12 mouse cellular contexts compared by ENCODE assay signal in the genomic region with DNA sequence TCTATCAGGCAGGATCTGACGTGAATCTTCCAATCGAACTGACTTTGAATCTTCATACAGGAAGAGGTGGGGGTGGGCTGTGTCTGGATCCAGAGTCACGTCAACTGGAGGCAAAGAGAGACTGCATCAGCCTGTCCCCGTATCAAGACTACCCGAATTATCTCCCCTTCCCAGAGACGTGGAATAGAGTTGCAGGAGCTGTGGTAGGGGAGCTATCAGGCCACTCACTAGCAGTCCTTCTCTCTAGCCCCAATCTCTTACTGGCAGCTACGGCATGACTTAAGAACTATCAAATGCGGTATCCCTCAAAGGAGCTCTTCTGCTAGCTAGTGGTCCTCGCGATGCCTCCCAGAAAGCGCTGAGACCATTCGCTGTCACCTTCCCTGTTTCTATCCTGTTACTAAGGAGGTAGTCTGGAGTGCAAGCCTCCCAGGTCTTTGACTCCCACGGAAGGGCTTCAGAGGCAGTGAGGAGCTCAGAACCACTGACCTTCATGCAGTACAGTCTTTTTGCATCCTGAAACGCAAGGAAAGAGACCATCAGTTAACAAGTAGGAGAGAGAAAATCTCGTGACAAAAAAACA. TPM values are rescaled to one million over a fixed set of nuclear protein-coding genes. Genes with fewer than 3 reads are reported as not detected.
A peak's percentile ranks its signal among the peaks of the same experiment; 100 is the strongest.
DNase-seq lines count a peak whose midpoint lies in the region; ATAC-seq and TF ChIP-seq lines count a peak whose summit lies in the region.
"Had no signal": no experiment of that assay in that cellular context is flagged by ENCODE, and none has a peak within 500 bp of the region (broad histone marks: within the 10 kb centered on the region; RNA-seq: fewer than 3 reads in every experiment).

No protein-coding gene starts in this region.

- H3K9ac ChIP-seq in lung, embryonic 14.5 days, result 0 out of 2 replicates have a peak overlapping the region, but pooled peaks have one; percentile 20
- H3K9ac ChIP-seq in lung, postnatal 0 days (replicated peaks; ENCODE audit: low read depth), result no peak overlapping the region
- peak overlapping the region; percentile 55 for H3K9ac ChIP-seq in liver, embryonic 16.5 days (ENCODE audit: low read depth, low read length)

- no peaks in the 10 kb centered on the region for H3K9me3 ChIP-seq in lung, embryonic 14.5 days (ENCODE audit: low read depth, low read length)
- no peaks in the 10 kb centered on the region for H3K9me3 ChIP-seq in lung, postnatal 0 days (ENCODE audit: low read length)
- no peaks in the 10 kb centered on the region for H3K9me3 ChIP-seq in embryonic facial prominence, embryonic 10.5 days
- no peaks in the 10 kb centered on the region for H3K9me3 ChIP-seq in liver, embryonic 16.5 days (replicated peaks; ENCODE audit: control insufficient read depth, low read length)

- WGBS in lung, embryonic 14.5 days, result 16% methylated on average over 15 of the region's 15 CpGs
- WGBS in lung, postnatal 0 days, result 25% methylated on average over 15 of the region's 15 CpGs
- WGBS in embryonic facial prominence, embryonic 10.5 days, result 16% methylated on average over 15 of the region's 15 CpGs
- 9% methylated on average over 15 of the region's 15 CpGs for WGBS in liver, embryonic 16.5 days (ENCODE audit: insufficient replicate concordance)

- no peak overlapping the region for H3K27ac ChIP-seq in lung, embryonic 14.5 days (ENCODE audit: low read depth)
- no peak overlapping the region for H3K27ac ChIP-seq in lung, postnatal 0 days (ENCODE audit: low read length)
- no peak overlapping the region for H3K27ac ChIP-seq in embryonic facial prominence, embryonic 10.5 days (replicated peaks)
- peak overlapping the region; percentile 88 for H3K27ac ChIP-seq in liver, embryonic 16.5 days (ENCODE audit: low read length)

- no peaks in the 10 kb centered on the region for H3K36me3 ChIP-seq in lung, embryonic 14.5 days (ENCODE audit: insufficient read depth)
- H3K36me3 ChIP-seq in lung, postnatal 0 days (ENCODE audit: insufficient read depth, low read length), result no peaks in the 10 kb centered on the region
- no peaks in the 10 kb centered on the region for H3K36me3 ChIP-seq in embryonic facial prominence, embryonic 10.5 days (replicated peaks)
- H3K36me3 ChIP-seq in liver, embryonic 16.5 days (ENCODE audit: control insufficient read depth, insufficient read depth), result no peaks in the 10 kb centered on the region

- no peak for ATAC-seq in lung, embryonic 14.5 days (ENCODE audit: insufficient read depth)
- no peak for ATAC-seq in lung, postnatal 0 days
- peak; percentile 89 for ATAC-seq in liver, embryonic 16.5 days (ENCODE audit: low read depth)
- no peak for ATAC-seq in granulocyte monocyte progenitor cell, adult 5-6 weeks (replicated peaks; ENCODE audit: poor library complexity, severe bottlenecking)

- H3K27me3 ChIP-seq in lung, embryonic 14.5 days (ENCODE audit: insufficient read depth, low read length), result no peaks in the 10 kb centered on the region
- no peaks in the 10 kb centered on the region for H3K27me3 ChIP-seq in lung, postnatal 0 days (replicated peaks; ENCODE audit: insufficient read depth, low read length)
- peaks cover 25% of the 10 kb centered on the region for H3K27me3 ChIP-seq in embryonic facial prominence, embryonic 10.5 days (replicated peaks; ENCODE audit: low read depth, poor library complexity, severe bottlenecking)
- H3K27me3 ChIP-seq in liver, embryonic 16.5 days (ENCODE audit: control insufficient read depth, insufficient read depth, low read depth, low read length), result no peaks in the 10 kb centered on the region

- peak overlapping the region; percentile 39; the same call in 1 of the 2 replicates for H3K4me2 ChIP-seq in lung, embryonic 14.5 days
- no peak overlapping the region for H3K4me2 ChIP-seq in lung, postnatal 0 days (replicated peaks; ENCODE audit: low read depth, low read length)
- peak overlapping the region; percentile 61 for H3K4me2 ChIP-seq in liver, embryonic 16.5 days (ENCODE audit: low read depth, low read length)

- peak overlapping the region; percentile 14; the same call in 1 of the 2 replicates for H3K4me3 ChIP-seq in lung, embryonic 14.5 days (ENCODE audit: low read depth, low read length)
- H3K4me3 ChIP-seq in lung, postnatal 0 days (ENCODE audit: low read depth, low read length), result no peak overlapping the region
- peak overlapping the region; percentile 38 for H3K4me3 ChIP-seq in embryonic facial prominence, embryonic 10.5 days
- H3K4me3 ChIP-seq in liver, embryonic 16.5 days (ENCODE audit: low read depth, low read length), result peak overlapping the region; percentile 34

- peak; percentile 37 for DNase-seq in embryo, embryonic 10 days (ENCODE audit: low spot score)
- no peak for DNase-seq in embryo, embryonic 11 days
- no peak for DNase-seq in lung, embryonic 14.5 days
- DNase-seq in lung, postnatal 0 days (ENCODE audit: low spot score), result no peak
- no peak for DNase-seq in embryonic facial prominence, embryonic 10.5 days (ENCODE audit: low spot score)
- no peak for DNase-seq in natural killer cell, adult 2 months (ENCODE audit: low spot score in 2 of 2)
- DNase-seq: cerebellum, adult 8-10 months; gastrocnemius, postnatal 25 days; lung, adult 2 months; thymus, postnatal 25 days had no signal

- no peaks in the 10 kb centered on the region for H3K4me1 ChIP-seq in lung, embryonic 14.5 days (ENCODE audit: insufficient read depth)
- H3K4me1 ChIP-seq in lung, postnatal 0 days (ENCODE audit: insufficient read depth, low read depth, low read length), result no peaks in the 10 kb centered on the region; the same call in 1 of the 2 replicates
- peaks cover 8% of the 10 kb centered on the region for H3K4me1 ChIP-seq in embryonic facial prominence, embryonic 10.5 days
- peaks cover 33% of the 10 kb centered on the region for H3K4me1 ChIP-seq in liver, embryonic 16.5 days (ENCODE audit: control insufficient read depth, low read depth, low read length)

- TF ChIP-seq CTCF in lung, embryonic 14.5 days (IDR thresholded peaks at IDR 0.05; ENCODE audit: low read depth), result no peak
- TF ChIP-seq CTCF in lung, postnatal 0 days (IDR thresholded peaks at IDR 0.05), result no peak

- TF ChIP-seq EP300 in lung, postnatal 0 days (IDR thresholded peaks at IDR 0.05), result no peak

RNA-seq across cellular contexts. Expression of gene Btn1a1, which starts 6.3 kb away (rescaled TPM):
- polyA plus RNA-seq in lung, embryonic 14.5 days (2014; fragmentation: Nextera tagmentation; extraction: Ambion mirVana), result 0.07 and 0.18 TPM in 2 replicates
- polyA plus RNA-seq in lung, postnatal 0 days (2015; fragmentation: Nextera tagmentation; extraction: Ambion mirVana), result 0.14 and 0.21 TPM in 2 replicates
- polyA plus RNA-seq in embryonic facial prominence, embryonic 10.5 days (2016; fragmentation: Nextera tagmentation; extraction: Ambion mirVana), result 0.12 and 0.16 TPM in 2 replicates
- 1.9 and 2.0 TPM in 2 replicates for polyA plus RNA-seq in liver, embryonic 16.5 days (2015; fragmentation: Nextera tagmentation; extraction: Ambion mirVana)
- not detected in 2 replicates for total RNA-seq in granulocyte monocyte progenitor cell, adult 5-6 weeks (2014; fragmentation: Nextera tagmentation)
- total RNA-seq in granulocyte monocyte progenitor cell, adult 5-6 weeks (2017), result not detected in 2 replicates
- total RNA-seq: gastrocnemius, postnatal 25 days had no signal
- polyA plus RNA-seq: lung, adult 2 months had no signal

RNA-seq across cellular contexts. Expression of gene Btn2a2, which starts 29.3 kb away (rescaled TPM):
- 0.63 and 0.73 TPM in 2 replicates for polyA plus RNA-seq in lung, embryonic 14.5 days (2014; fragmentation: Nextera tagmentation; extraction: Ambion mirVana)
- 0.06 and 0.07 TPM in 2 replicates for polyA plus RNA-seq in lung, postnatal 0 days (2015; fragmentation: Nextera tagmentation; extraction: Ambion mirVana)
- 0.99 and 1.2 TPM in 2 replicates for polyA plus RNA-seq in embryonic facial prominence, embryonic 10.5 days (2016; fragmentation: Nextera tagmentation; extraction: Ambion mirVana)
- polyA plus RNA-seq in liver, embryonic 16.5 days (2015; fragmentation: Nextera tagmentation; extraction: Ambion mirVana), result not detected in 2 replicates
- not detected in 2 replicates for total RNA-seq in granulocyte monocyte progenitor cell, adult 5-6 weeks (2014; fragmentation: Nextera tagmentation)
- total RNA-seq in granulocyte monocyte progenitor cell, adult 5-6 weeks (2017), result not detected in 2 replicates
- total RNA-seq: gastrocnemius, postnatal 25 days had no signal
- polyA plus RNA-seq: lung, adult 2 months had no signal

RNA-seq across cellular contexts. Expression of gene Abt1, which starts 35.7 kb away (rescaled TPM):
- 12.7 and 13.5 TPM in 2 replicates for polyA plus RNA-seq in lung, embryonic 14.5 days (2014; fragmentation: Nextera tagmentation; extraction: Ambion mirVana)
- polyA plus RNA-seq in lung, postnatal 0 days (2015; fragmentation: Nextera tagmentation; extraction: Ambion mirVana), result 8.4 and 8.7 TPM in 2 replicates
- 15.0 and 15.6 TPM in 2 replicates for polyA plus RNA-seq in embryonic facial prominence, embryonic 10.5 days (2016; fragmentation: Nextera tagmentation; extraction: Ambion mirVana)
- 4.5 TPM in 2 replicates for polyA plus RNA-seq in liver, embryonic 16.5 days (2015; fragmentation: Nextera tagmentation; extraction: Ambion mirVana)
- 2.9 and 5.7 TPM in 2 replicates for total RNA-seq in granulocyte monocyte progenitor cell, adult 5-6 weeks (2014; fragmentation: Nextera tagmentation)
- 11.0 and 13.7 TPM in 2 replicates for total RNA-seq in granulocyte monocyte progenitor cell, adult 5-6 weeks (2017)
